8 mouse cellular contexts compared by ENCODE assay signal in genomic region chr5:9449570-9449969, GRCm38 (mm10).
DNase-seq lines count a peak whose midpoint lies in the region; ATAC-seq and TF ChIP-seq lines count a peak whose summit lies in the region.

No protein-coding gene starts in this region.

- no peak; the same call in 1 of the 2 replicates for ATAC-seq in midbrain, postnatal 0 days (ENCODE audit: low FRiP score)
- ATAC-seq in kidney, embryonic 16.5 days (ENCODE audit: low FRiP score, low TSS enrichment) = no peak
- ATAC-seq in liver, embryonic 12.5 days = no peak

- no peak overlapping the region for H3K4me2 ChIP-seq in midbrain, postnatal 0 days (ENCODE audit: low read depth, low read length, poor library complexity, severe bottlenecking)
- no peak overlapping the region for H3K4me2 ChIP-seq in kidney, embryonic 16.5 days (replicated peaks; ENCODE audit: low read depth, low read length)
- H3K4me2 ChIP-seq in liver, embryonic 12.5 days = no peak overlapping the region

- peak; percentile 17; the same call in 1 of the 2 replicates for TF ChIP-seq CTCF in gastrocnemius, adult 2 months (IDR thresholded peaks at IDR 0.05)
- TF ChIP-seq CTCF in midbrain, postnatal 0 days (IDR thresholded peaks at IDR 0.05) = peak; percentile 84

- no peaks in the 10 kb centered on the region for H3K27me3 ChIP-seq in midbrain, postnatal 0 days (ENCODE audit: insufficient read depth, low read length)
- no peaks in the 10 kb centered on the region for H3K27me3 ChIP-seq in kidney, embryonic 16.5 days (ENCODE audit: insufficient read depth, low read length)
- H3K27me3 ChIP-seq in liver, embryonic 12.5 days (replicated peaks) = no peaks in the 10 kb centered on the region

- no peak overlapping the region for H3K4me3 ChIP-seq in gastrocnemius, adult 2 months
- H3K4me3 ChIP-seq in ES-E14 (ENCODE audit: insufficient read depth in 1 of 2, low read depth in 1 of 2, low read length in 2 of 2, poor library complexity in 1 of 2, severe bottlenecking in 1 of 2) = no peak overlapping the region
- H3K4me3 ChIP-seq in midbrain, postnatal 0 days (ENCODE audit: low read depth, low read length) = no peak overlapping the region
- no peak overlapping the region for H3K4me3 ChIP-seq in kidney, embryonic 16.5 days (ENCODE audit: low read length)
- H3K4me3 ChIP-seq in liver, embryonic 12.5 days = no peak overlapping the region

- H3K9ac ChIP-seq in ES-E14 (ENCODE audit: insufficient read depth, low read depth, low read length, poor library complexity, severe bottlenecking) = no peak overlapping the region
- no peak overlapping the region for H3K9ac ChIP-seq in midbrain, postnatal 0 days (replicated peaks; ENCODE audit: low read length, poor library complexity, severe bottlenecking)
- H3K9ac ChIP-seq in kidney, embryonic 16.5 days (replicated peaks; ENCODE audit: low read length) = no peak overlapping the region
- no peak overlapping the region for H3K9ac ChIP-seq in liver, embryonic 12.5 days

- H3K36me3 ChIP-seq in ES-E14 (ENCODE audit: control insufficient read depth, insufficient read depth, low read length, poor library complexity, severe bottlenecking) = no peaks in the 10 kb centered on the region
- H3K36me3 ChIP-seq in midbrain, postnatal 0 days (ENCODE audit: insufficient read depth, low read length) = no peaks in the 10 kb centered on the region
- no peaks in the 10 kb centered on the region for H3K36me3 ChIP-seq in kidney, embryonic 16.5 days (ENCODE audit: insufficient read depth, low read length)
- H3K36me3 ChIP-seq in liver, embryonic 12.5 days = no peaks in the 10 kb centered on the region

- intact Hi-C loops in gastrocnemius, adult 2 months (cut with DNase I) = no loop called here
- intact Hi-C loops in gastrocnemius, postnatal 14 days (cut with DNase I; ENCODE audit: low total_unique reads) = no loop called here

- no peaks in the 10 kb centered on the region for H3K4me1 ChIP-seq in ES-E14 (ENCODE audit: control insufficient read depth in 2 of 2, insufficient read depth in 2 of 2, low read length in 2 of 2, poor library complexity in 1 of 2)
- H3K4me1 ChIP-seq in midbrain, postnatal 0 days (ENCODE audit: insufficient read depth, low read length) = no peaks in the 10 kb centered on the region
- H3K4me1 ChIP-seq in kidney, embryonic 16.5 days (ENCODE audit: insufficient read depth, low read length) = no peaks in the 10 kb centered on the region
- H3K4me1 ChIP-seq in liver, embryonic 12.5 days = no peaks in the 10 kb centered on the region

- H3K9me3 ChIP-seq in ES-E14 (ENCODE audit: control insufficient read depth, insufficient read depth, low read depth, low read length) = no peaks in the 10 kb centered on the region
- H3K9me3 ChIP-seq in midbrain, postnatal 0 days (ENCODE audit: low read length) = no peaks in the 10 kb centered on the region
- H3K9me3 ChIP-seq in kidney, embryonic 16.5 days (ENCODE audit: low read length) = no peaks in the 10 kb centered on the region
- H3K9me3 ChIP-seq in liver, embryonic 12.5 days (replicated peaks) = no peaks in the 10 kb centered on the region

- in situ Hi-C loops in ES-E14 (cut with MboI; ENCODE audit: low sequenced_read_pairs in 2 of 2, unreplicated experiment in 2 of 2) = no loop called here

- no peak for DNase-seq in gastrocnemius, adult 2 months
- no peak for DNase-seq in gastrocnemius, adult 8-10 months (ENCODE audit: low spot score in 2 of 2)
- DNase-seq in ES-E14 (ENCODE audit: low read depth, low spot score) = peak; percentile 13
- peak; percentile 60 to 65 for DNase-seq in cerebellum, postnatal 36 days
- DNase-seq in midbrain, postnatal 0 days (ENCODE audit: low spot score) = peak; percentile 64
- DNase-seq in gastrocnemius, postnatal 14 days = no peak

- WGBS in midbrain, postnatal 0 days = 36% methylated on average over 5 of the region's 5 CpGs
- 65% methylated on average over 5 of the region's 5 CpGs for WGBS in kidney, embryonic 16.5 days
- 62% methylated on average over 5 of the region's 5 CpGs for whole genome bisulfite sequencing in liver, embryonic 12.5 days (ENCODE audit: insufficient replicate concordance)

- H3K27ac ChIP-seq in gastrocnemius, adult 2 months = no peak overlapping the region
- H3K27ac ChIP-seq in ES-E14 (ENCODE audit: insufficient read depth, low read depth, low read length, poor library complexity, severe bottlenecking) = no peak overlapping the region
- no peak overlapping the region for H3K27ac ChIP-seq in midbrain, postnatal 0 days (ENCODE audit: low read depth, low read length)
- no peak overlapping the region for H3K27ac ChIP-seq in kidney, embryonic 16.5 days (ENCODE audit: low read length)
- H3K27ac ChIP-seq in liver, embryonic 12.5 days = no peak overlapping the region

TF ChIP-seq in ES-E14, 5 proteins besides CTCF, POLR2A, EP300 and RAD21:
- TF ChIP-seq ZNF384 (IDR thresholded peaks at IDR 0.05; ENCODE audit: low read depth, low read length) (no peak), CHD2 (IDR thresholded peaks at IDR 0.05; ENCODE audit: low read depth, low read length) (no peak), MAFK (IDR thresholded peaks at IDR 0.05; ENCODE audit: insufficient read depth, low read depth, low read length) (no peak), ZC3H11A (IDR thresholded peaks at IDR 0.05; ENCODE audit: borderline replicate concordance, low read depth, low read length) (peak; percentile 53; the same call in 1 of the 2 replicates), HCFC1 (IDR thresholded peaks at IDR 0.05; ENCODE audit: borderline replicate concordance, insufficient read depth, low read length) (no peak)

Comparison
In these comparisons a context has a peak if more than half of its experiments do, and no peak if none do; other contexts are left out.
1. DNase-seq: peak in ES-E14 (single experiment), cerebellum, postnatal 36 days (2 of 2) and midbrain, postnatal 0 days (single experiment); none in gastrocnemius, adult 2 months (single experiment), gastrocnemius, adult 8-10 months (0 of 2) and gastrocnemius, postnatal 14 days (single experiment).